Mouse (Mus musculus) urinary bladder, postnatal 36 days (tissue): Measurements from ENCODE around the gene Rbm26.

Experiments
- DNase-seq, 2 experiments: peaks; one replicate each; pipeline ENCODE4 v3.0.0; 2022; ENCODE audit warnings: low spot score in 2 of 2, mixed read lengths in 1 of 2

The Rbm26 gene

GRCm38 (mm10) chr14:105087001-105087400 lies 90.1 kb downstream of the Rbm26 start:
- no peak for DNase-seq

- DNase-seq, result no peak
Observed at GRCm38 (mm10) chr14:105085332-105085993, 91.7 kb downstream of the Rbm26 start.

- DNase-seq, result no peak
Observed at GRCm38 (mm10) chr14:105084757-105085330, 92.3 kb downstream of the Rbm26 start.

- DNase-seq, result no peak
Observed at GRCm38 (mm10) chr14:105084106-105084505, 93.0 kb downstream of the Rbm26 start.

GRCm38 (mm10) chr14:105074776-105075175 lies 102.4 kb downstream of the Rbm26 start:
- DNase-seq, result no peak

GRCm38 (mm10) chr14:105074376-105074775 lies 102.8 kb downstream of the Rbm26 start:
- no peak for DNase-seq

- DNase-seq, result no peak
Observed at GRCm38 (mm10) chr14:105071010-105071509, 106.1 kb downstream of the Rbm26 start.

- no peak for DNase-seq
Observed at GRCm38 (mm10) chr14:105070258-105071009, 106.7 kb downstream of the Rbm26 start.

- DNase-seq, result no peak
Observed at GRCm38 (mm10) chr14:105068060-105068459, 109.1 kb downstream of the Rbm26 start.

GRCm38 (mm10) chr14:105064243-105064642 lies 112.9 kb downstream of the Rbm26 start:
- no peak for DNase-seq

- DNase-seq, result no peak
Observed at GRCm38 (mm10) chr14:105061230-105061629, 115.9 kb downstream of the Rbm26 start.

GRCm38 (mm10) chr14:105057934-105058333 lies 119.2 kb downstream of the Rbm26 start:
- no peak for DNase-seq
